Mouse (Mus musculus) limb, embryonic 13.5 days (tissue): Measurements from ENCODE around the gene Arhgap27. TPM values are rescaled to one million over a fixed set of nuclear protein-coding genes. Genes with fewer than 3 reads are reported as not detected.
"Not testable (repeated sequence)": the region's sequence is repeated elsewhere in the genome, so short reads cannot be mapped to it uniquely, and the experiment has no call there.

ENCODE experiments used
- ATAC-seq: fragments of 200-750 bp; cut with Nextera tagmentation; 2 replicates; pipeline ENCODE4 v1.8.0; 2017; ENCODE audit warnings: low read depth, moderate number of reproducible peaks, moderate TSS enrichment; ENCODE audit not compliant: low FRiP score
- H3K27ac ChIP-seq: fragments of 300-500 bp; sonication (generic); 2 replicates; pipeline ENCODE4 v1.5.1; 2015; ENCODE audit warnings: inconsistent platforms, mild to moderate bottlenecking, moderate library complexity
- H3K27me3 ChIP-seq: fragments of 300-500 bp; sonication (generic); 2 replicates; pipeline ENCODE4 v1.6.1; 2015; ENCODE audit warnings: mild to moderate bottlenecking, inconsistent platforms
- H3K36me3 ChIP-seq: fragments of 300-500 bp; sonication (generic); 2 replicates; pipeline ENCODE4 v1.6.1; 2015; ENCODE audit warnings: inconsistent platforms, mild to moderate bottlenecking, moderate library complexity
- H3K4me1 ChIP-seq: fragments of 300-500 bp; sonication (generic); 2 replicates; pipeline ENCODE4 v1.6.1; 2015; ENCODE audit warnings: inconsistent platforms
- H3K4me2 ChIP-seq: fragments of 300-500 bp; sonication (generic); replicated peaks from 2 replicates; pipeline ENCODE4 v1.6.1; 2015; ENCODE audit warnings: inconsistent platforms, mild to moderate bottlenecking, moderate library complexity
- H3K4me3 ChIP-seq: fragments of 300-500 bp; sonication (generic); 2 replicates; pipeline ENCODE4 v1.5.1; 2015; ENCODE audit warnings: moderate library complexity, mild to moderate bottlenecking, inconsistent platforms
- H3K9ac ChIP-seq: fragments of 300-500 bp; sonication (generic); 2 replicates; pipeline ENCODE4 v1.6.1; 2015; ENCODE audit warnings: mild to moderate bottlenecking, inconsistent platforms
- H3K9me3 ChIP-seq: fragments of 300-500 bp; sonication (generic); 2 replicates; pipeline ENCODE4 v1.6.1; 2016; ENCODE audit warnings: inconsistent platforms
- WGBS: fragments of 180-500 bp; shearing (Covaris S2); methylation state at CpG from one replicate; pipeline ENCODE4 v1.1.7; 2015; 5-methylcytosine and 5-hydroxymethylcytosine counted together
- polyA plus RNA-seq: library from polyadenylated mRNA; unstranded; fragments of >200 nt; fragmentation: Nextera tagmentation; extraction: Ambion mirVana; gene quantifications from 2 replicates; pipeline ENCODE4 v1.2.1, GENCODE M21; 2015

Arhgap27 gene
- 5.1 and 6.8 TPM in 2 replicates for polyA plus RNA-seq

GRCm38 (mm10) chr11:103363214-103364148 is at the start of gene Arhgap27:
Gene Arhgap27 (minus strand): TSS chr11:103363692.
- H3K9me3 ChIP-seq: no peaks in the 10 kb centered on the region
- peaks cover 48% of the 10 kb centered on the region for H3K4me1 ChIP-seq
- H3K36me3 ChIP-seq: peaks cover 22% of the 10 kb centered on the region
- H3K4me2 ChIP-seq: peak within 1 kb of the TSS; percentile 76
- peak within 1 kb of the TSS; percentile 55; the same call in 1 of the 2 replicates for H3K27ac ChIP-seq
- WGBS: 3% methylated on average over 35 of the region's 35 CpGs
- H3K9ac ChIP-seq: peak within 1 kb of the TSS; percentile 65
- H3K4me3 ChIP-seq: peak within 1 kb of the TSS; percentile 52
- ATAC-seq: no peak
- H3K27me3 ChIP-seq: peaks cover 78% of the 10 kb centered on the region

GRCm38 (mm10) chr11:103412950-103413423 is 49.5 kb upstream of the Arhgap27 start:
- WGBS: 2% methylated on average over 14 of the region's 14 CpGs
- ATAC-seq: peak; percentile 30

GRCm38 (mm10) chr11:103411981-103412949 is 48.8 kb upstream of the Arhgap27 start, which contains the start of gene Plekhm1:
Gene Plekhm1 (minus strand): TSS chr11:103412687.
- WGBS: under 1% methylated on average over 66 of the region's 67 CpGs
- no peaks in the 10 kb centered on the region for H3K9me3 ChIP-seq
- H3K27ac ChIP-seq: no peak within 1 kb of the TSS
- H3K4me2 ChIP-seq: peak within 1 kb of the TSS; percentile 93
- no peaks in the 10 kb centered on the region for H3K36me3 ChIP-seq
- peak within 1 kb of the TSS; percentile 85 for H3K9ac ChIP-seq
- ATAC-seq: peak; percentile 97
- peak within 1 kb of the TSS; percentile 90 for H3K4me3 ChIP-seq
- H3K4me1 ChIP-seq: peaks cover 15% of the 10 kb centered on the region
- no peaks in the 10 kb centered on the region for H3K27me3 ChIP-seq

More at GRCm38 (mm10) chr11:103412950-103413423, 49.5 kb upstream of the Arhgap27 start:
- H3K4me1 ChIP-seq: peaks cover 15% of the 10 kb centered on the region
- peak overlapping the region; percentile 90 for H3K4me3 ChIP-seq
- H3K9me3 ChIP-seq: no peaks in the 10 kb centered on the region
- H3K9ac ChIP-seq: peak overlapping the region; percentile 85
- no peaks in the 10 kb centered on the region for H3K27me3 ChIP-seq
- peak overlapping the region; percentile 93 for H3K4me2 ChIP-seq
- no peak overlapping the region for H3K27ac ChIP-seq
- H3K36me3 ChIP-seq: no peaks in the 10 kb centered on the region

- peak overlapping the region; percentile 90; the same call in 1 of the 2 replicates for H3K4me3 ChIP-seq
- WGBS: 70% methylated on average over 1 of the region's 1 CpGs
- H3K27ac ChIP-seq: no peak overlapping the region
- H3K9me3 ChIP-seq: no peaks in the 10 kb centered on the region
- H3K4me1 ChIP-seq: peaks cover 15% of the 10 kb centered on the region
- 0 out of 2 replicates have a peak, but pooled peaks cover 4% of the 10 kb centered on the region for H3K36me3 ChIP-seq
- H3K9ac ChIP-seq: no peak overlapping the region
- no peak for ATAC-seq
- peak overlapping the region; percentile 93 for H3K4me2 ChIP-seq
- H3K27me3 ChIP-seq: no peaks in the 10 kb centered on the region
These were observed 47.8 kb upstream of the Arhgap27 start for GRCm38 (mm10) chr11:103411301-103411700.

- H3K4me2 ChIP-seq: no peak overlapping the region
- peaks cover 15% of the 10 kb centered on the region for H3K4me1 ChIP-seq
- H3K36me3 ChIP-seq: peaks cover 9% of the 10 kb centered on the region
- no peak overlapping the region for H3K4me3 ChIP-seq
- 92% methylated on average over 13 of the region's 13 CpGs for WGBS
- H3K9ac ChIP-seq: no peak overlapping the region
- no peaks in the 10 kb centered on the region for H3K9me3 ChIP-seq
- H3K27ac ChIP-seq: no peak overlapping the region
- no peaks in the 10 kb centered on the region for H3K27me3 ChIP-seq
- ATAC-seq: no peak
These were observed 45.4 kb upstream of the Arhgap27 start for GRCm38 (mm10) chr11:103408880-103409279.

GRCm38 (mm10) chr11:103407136-103407535 is 43.6 kb upstream of the Arhgap27 start:
- ATAC-seq: not testable (repeated sequence)

GRCm38 (mm10) chr11:103406551-103406950 is 43.1 kb upstream of the Arhgap27 start:
- H3K9ac ChIP-seq: no peak overlapping the region
- peaks cover 4% of the 10 kb centered on the region; the same call in 1 of the 2 replicates for H3K4me1 ChIP-seq
- no peak overlapping the region for H3K4me3 ChIP-seq
- no peak overlapping the region for H3K27ac ChIP-seq
- no peak for ATAC-seq
- peaks cover 23% of the 10 kb centered on the region for H3K36me3 ChIP-seq
- H3K4me2 ChIP-seq: no peak overlapping the region
- no peaks in the 10 kb centered on the region for H3K9me3 ChIP-seq
- WGBS: 69% methylated on average over 7 of the region's 7 CpGs
- no peaks in the 10 kb centered on the region for H3K27me3 ChIP-seq

More at GRCm38 (mm10) chr11:103407136-103407535, 43.6 kb upstream of the Arhgap27 start:
- not testable (repeated sequence) for H3K9ac ChIP-seq, H3K27me3 ChIP-seq, H3K4me3 ChIP-seq, H3K27ac ChIP-seq, H3K4me1 ChIP-seq, H3K9me3 ChIP-seq, H3K4me2 ChIP-seq
- WGBS: 63% methylated on average over 5 of the region's 5 CpGs
- H3K36me3 ChIP-seq: peaks cover 19% of the 10 kb centered on the region

GRCm38 (mm10) chr11:103405814-103406213 is 42.3 kb upstream of the Arhgap27 start:
- Histone ChIP-seq H3K27me3 (no peaks in the 10 kb centered on the region), H3K4me2 (no peak overlapping the region), H3K36me3 (peaks cover 25% of the 10 kb centered on the region), H3K9me3 (no peaks in the 10 kb centered on the region), H3K4me3 (no peak overlapping the region), H3K27ac (no peak overlapping the region), H3K4me1 (no peaks in the 10 kb centered on the region), H3K9ac (no peak overlapping the region)
- WGBS: 93% methylated on average over 1 of the region's 1 CpGs
- ATAC-seq: no peak

- Histone ChIP-seq H3K9me3 (no peaks in the 10 kb centered on the region), H3K4me3 (no peak overlapping the region), H3K9ac (no peak overlapping the region), H3K27ac (no peak overlapping the region), H3K36me3 (peaks cover 26% of the 10 kb centered on the region), H3K27me3 (no peaks in the 10 kb centered on the region), H3K4me2 (no peak overlapping the region), H3K4me1 (no peaks in the 10 kb centered on the region)
- no peak for ATAC-seq
These were observed 41.1 kb upstream of the Arhgap27 start for GRCm38 (mm10) chr11:103404618-103405017.

GRCm38 (mm10) chr11:103403776-103404175 is 40.3 kb upstream of the Arhgap27 start:
- no peaks in the 10 kb centered on the region for H3K27me3 ChIP-seq
- peaks cover 28% of the 10 kb centered on the region for H3K36me3 ChIP-seq
- H3K27ac ChIP-seq: no peak overlapping the region
- 62% methylated on average over 4 of the region's 4 CpGs for WGBS
- H3K4me2 ChIP-seq: no peak overlapping the region
- H3K4me3 ChIP-seq: no peak overlapping the region
- no peak for ATAC-seq
- no peak overlapping the region for H3K9ac ChIP-seq
- H3K9me3 ChIP-seq: no peaks in the 10 kb centered on the region
- H3K4me1 ChIP-seq: no peaks in the 10 kb centered on the region

- H3K9me3 ChIP-seq: no peaks in the 10 kb centered on the region
- WGBS: 89% methylated on average over 5 of the region's 5 CpGs
- no peak overlapping the region for H3K4me3 ChIP-seq
- H3K27ac ChIP-seq: no peak overlapping the region
- H3K4me1 ChIP-seq: no peaks in the 10 kb centered on the region
- no peak for ATAC-seq
- no peak overlapping the region for H3K9ac ChIP-seq
- H3K4me2 ChIP-seq: no peak overlapping the region
- H3K36me3 ChIP-seq: peaks cover 28% of the 10 kb centered on the region
- H3K27me3 ChIP-seq: no peaks in the 10 kb centered on the region
These were observed 39.2 kb upstream of the Arhgap27 start for GRCm38 (mm10) chr11:103402738-103403137.
